ENCODE assay signal across 16 mouse cellular contexts in the genomic region with DNA sequence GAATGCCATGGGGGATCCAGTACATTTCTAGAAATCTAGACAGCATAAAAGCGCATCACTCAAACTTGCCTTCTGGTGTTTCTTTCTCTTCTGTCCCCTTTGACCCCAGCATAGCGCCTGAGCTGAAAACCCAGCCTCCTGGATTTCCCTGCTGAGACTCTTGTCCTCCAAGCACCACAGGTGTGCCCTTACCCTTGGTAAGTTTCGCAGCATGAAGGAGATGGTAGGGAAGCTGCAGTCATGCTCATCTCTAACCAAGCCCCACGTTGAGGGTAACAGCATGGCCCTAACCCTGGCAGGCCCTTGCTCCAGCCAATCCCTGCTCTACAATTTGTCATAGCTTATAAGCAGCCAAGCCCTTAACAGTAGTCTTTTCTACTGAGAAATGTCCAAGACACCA.
"Had no signal": no experiment of that assay in that cellular context is flagged by ENCODE, and none has a peak within 500 bp of the region (broad histone marks: within the 10 kb centered on the region; RNA-seq: fewer than 3 reads in every experiment).

No protein-coding gene starts in this region.

- H3K9ac ChIP-seq: neural tube, embryonic 13.5 days; neural tube, embryonic 15.5 days; stomach, embryonic 15.5 days had no signal

- H3K4me3 ChIP-seq: neural tube, embryonic 13.5 days; neural tube, embryonic 15.5 days; stomach, embryonic 15.5 days had no signal

- H3K27ac ChIP-seq: neural tube, embryonic 13.5 days; neural tube, embryonic 15.5 days; stomach, embryonic 15.5 days; stomach, postnatal 0 days had no signal

- H3K4me2 ChIP-seq: neural tube, embryonic 13.5 days; neural tube, embryonic 15.5 days; stomach, embryonic 15.5 days had no signal

- H3K4me1 ChIP-seq: neural tube, embryonic 13.5 days; neural tube, embryonic 15.5 days; stomach, embryonic 15.5 days had no signal

- H3K27me3 ChIP-seq: neural tube, embryonic 13.5 days; neural tube, embryonic 15.5 days; stomach, embryonic 15.5 days had no signal

- H3K9me3 ChIP-seq: neural tube, embryonic 13.5 days; neural tube, embryonic 15.5 days; stomach, embryonic 15.5 days had no signal

- DNase-seq: retina, postnatal 1 day; right cerebral cortex, adult 18-20 months; right cerebral cortex, postnatal 14 days; right cerebral cortex, postnatal 25 days; right cerebral cortex, postnatal 4 days; spleen, adult 18-20 months; thymus, adult 18-20 months; thymus, adult 2 months; thymus, postnatal 14 days; thymus, postnatal 25 days; thymus, postnatal 36 days; thymus, postnatal 4 days had no signal
